Mouse (Mus musculus): ENCODE data around the gene Rnh1. TPM values are rescaled to one million over a fixed set of nuclear protein-coding genes. Genes with fewer than 3 reads are reported as not detected.

Rnh1 gene
- polyA plus RNA-seq, 1 experiment: 162 TPM

GRCm38 (mm10) chr7:141218141-141218540 lies 45.5 kb upstream of the Rnh1 start:
- H3K36me3 ChIP-seq (ENCODE audit: control insufficient read depth, insufficient read depth, low read length): peaks cover 21% of the 10 kb centered on the region
- no peak overlapping the region for H3K27ac ChIP-seq (ENCODE audit: insufficient read depth, low read depth, low read length)
- H3K27me3 ChIP-seq (ENCODE audit: control insufficient read depth, insufficient read depth, low read length): no peaks in the 10 kb centered on the region
- TF ChIP-seq CTCF (IDR thresholded peaks at IDR 0.05; ENCODE audit: extremely low read depth, insufficient read length, insufficient replicate concordance, low read depth, low read length): no peak
- H3K4me3 ChIP-seq (ENCODE audit: low read depth, low read length): 0 out of 2 replicates have a peak overlapping the region, but pooled peaks have one; percentile 3
- H3K4me1 ChIP-seq (ENCODE audit: control insufficient read depth, insufficient read depth, insufficient read length, low read length): peaks cover 42% of the 10 kb centered on the region
- 52% methylated on average over 3 of the region's 3 CpGs for WGBS

- TF ChIP-seq CTCF (IDR thresholded peaks at IDR 0.05; ENCODE audit: extremely low read depth, insufficient read length, insufficient replicate concordance, low read depth, low read length) (no peak), POLR2A (IDR thresholded peaks at IDR 0.05; ENCODE audit: low read depth, low read length) (no peak)
- Histone ChIP-seq H3K4me3 (ENCODE audit: low read depth, low read length) (peak overlapping the region; percentile 71), H3K4me1 (ENCODE audit: control insufficient read depth, insufficient read depth, insufficient read length, low read length) (peaks cover 38% of the 10 kb centered on the region), H3K27ac (ENCODE audit: insufficient read depth, low read depth, low read length) (peak overlapping the region; percentile 89), H3K27me3 (ENCODE audit: control insufficient read depth, insufficient read depth, low read length) (no peaks in the 10 kb centered on the region), H3K36me3 (ENCODE audit: control insufficient read depth, insufficient read depth, low read length) (peaks cover 21% of the 10 kb centered on the region)
- WGBS: 84% methylated on average over 17 of the region's 17 CpGs
Measured at GRCm38 (mm10) chr7:141217343-141218013, 44.8 kb upstream of the Rnh1 start.

GRCm38 (mm10) chr7:141216894-141217293 lies 44.2 kb upstream of the Rnh1 start:
- Histone ChIP-seq H3K27me3 (ENCODE audit: control insufficient read depth, insufficient read depth, low read length) (no peaks in the 10 kb centered on the region), H3K4me3 (ENCODE audit: low read depth, low read length) (peak overlapping the region; percentile 71), H3K27ac (ENCODE audit: insufficient read depth, low read depth, low read length) (peak overlapping the region; percentile 89), H3K4me1 (ENCODE audit: control insufficient read depth, insufficient read depth, insufficient read length, low read length) (peaks cover 33% of the 10 kb centered on the region), H3K36me3 (ENCODE audit: control insufficient read depth, insufficient read depth, low read length) (peaks cover 21% of the 10 kb centered on the region)
- TF ChIP-seq CTCF (IDR thresholded peaks at IDR 0.05; ENCODE audit: extremely low read depth, insufficient read length, insufficient replicate concordance, low read depth, low read length) (no peak), POLR2A (IDR thresholded peaks at IDR 0.05; ENCODE audit: low read depth, low read length) (no peak)
- 56% methylated on average over 11 of the region's 11 CpGs for WGBS

- peaks cover 21% of the 10 kb centered on the region for H3K36me3 ChIP-seq (ENCODE audit: control insufficient read depth, insufficient read depth, low read length)
- no peaks in the 10 kb centered on the region for H3K27me3 ChIP-seq (ENCODE audit: control insufficient read depth, insufficient read depth, low read length)
- H3K4me1 ChIP-seq (ENCODE audit: control insufficient read depth, insufficient read depth, insufficient read length, low read length): peaks cover 29% of the 10 kb centered on the region
- peak overlapping the region; percentile 71 for H3K4me3 ChIP-seq (ENCODE audit: low read depth, low read length)
- TF ChIP-seq CTCF (IDR thresholded peaks at IDR 0.05; ENCODE audit: extremely low read depth, insufficient read length, insufficient replicate concordance, low read depth, low read length) (no peak), POLR2A (IDR thresholded peaks at IDR 0.05; ENCODE audit: low read depth, low read length) (peak; percentile 64; the same call in 1 of the 2 replicates)
- WGBS: under 1% methylated on average over 42 of the region's 42 CpGs
- peak overlapping the region; percentile 96 for H3K27ac ChIP-seq (ENCODE audit: insufficient read depth, low read depth, low read length)
Measured at GRCm38 (mm10) chr7:141215880-141216733, 43.5 kb upstream of the Rnh1 start.

- Histone ChIP-seq H3K4me3 (ENCODE audit: low read depth, low read length) (peak within 1 kb of the TSS; percentile 71), H3K27ac (ENCODE audit: insufficient read depth, low read depth, low read length) (peak within 1 kb of the TSS; percentile 96), H3K27me3 (ENCODE audit: control insufficient read depth, insufficient read depth, low read length) (no peaks in the 10 kb centered on the region), H3K4me1 (ENCODE audit: control insufficient read depth, insufficient read depth, insufficient read length, low read length) (peaks cover 28% of the 10 kb centered on the region), H3K36me3 (ENCODE audit: control insufficient read depth, insufficient read depth, low read length) (peaks cover 21% of the 10 kb centered on the region)
- TF ChIP-seq CTCF (IDR thresholded peaks at IDR 0.05; ENCODE audit: extremely low read depth, insufficient read length, insufficient replicate concordance, low read depth, low read length) (no peak), POLR2A (IDR thresholded peaks at IDR 0.05; ENCODE audit: low read depth, low read length) (0 out of 2 replicates have a peak, but pooled peaks have one; percentile 41)
- 2% methylated on average over 41 of the region's 41 CpGs for WGBS
Measured at GRCm38 (mm10) chr7:141215101-141215879, 42.6 kb upstream of the Rnh1 start, which contains the start of gene Rassf7. TSS of gene Rassf7 (plus strand) at chr7:141215860.

GRCm38 (mm10) chr7:141214310-141214709 lies 41.7 kb upstream of the Rnh1 start:
- 71% methylated on average over 3 of the region's 3 CpGs for WGBS
- no peaks in the 10 kb centered on the region for H3K27me3 ChIP-seq (ENCODE audit: control insufficient read depth, insufficient read depth, low read length)
- H3K36me3 ChIP-seq (ENCODE audit: control insufficient read depth, insufficient read depth, low read length): peaks cover 19% of the 10 kb centered on the region
- H3K4me3 ChIP-seq (ENCODE audit: low read depth, low read length): no peak overlapping the region
- H3K27ac ChIP-seq (ENCODE audit: insufficient read depth, low read depth, low read length): no peak overlapping the region
- peaks cover 26% of the 10 kb centered on the region for H3K4me1 ChIP-seq (ENCODE audit: control insufficient read depth, insufficient read depth, insufficient read length, low read length)
- TF ChIP-seq POLR2A (IDR thresholded peaks at IDR 0.05; ENCODE audit: low read depth, low read length): no peak
- TF ChIP-seq CTCF (IDR thresholded peaks at IDR 0.05; ENCODE audit: extremely low read depth, insufficient read length, insufficient replicate concordance, low read depth, low read length): no peak

Measured in small intestine, adult 2 months (tissue).